Mouse (Mus musculus) lung, adult 2 months (tissue): ENCODE results near the gene Alyref. TPM values are rescaled to one million over a fixed set of nuclear protein-coding genes. Genes with fewer than 3 reads are reported as not detected.
"Not testable (repeated sequence)": the region's sequence is repeated elsewhere in the genome, so short reads cannot be mapped to it uniquely, and the experiment has no call there.

Experiments used
- DNase-seq: peaks from one replicate; pipeline ENCODE4 v3.0.0; 2022
- H3K4me1 ChIP-seq: fragments of 200-500 bp; 2 replicates; pipeline ENCODE4 v1.6.1; 2011; ENCODE audit warnings: low read length; ENCODE audit not compliant: control insufficient read depth, insufficient read depth
- H3K4me3 ChIP-seq: fragments of 200-500 bp; replicated peaks from 2 replicates; pipeline ENCODE3; 2011; ENCODE audit warnings: low read depth, mild to moderate bottlenecking, control low read depth, low read length; ENCODE audit errors: extremely low read depth
- CTCF ChIP-seq: fragments of 200-500 bp; IDR thresholded peaks from 2 replicates; pipeline ENCODE4 v1.5.1; 2011; ENCODE audit warnings: mild to moderate bottlenecking, low read length, control low read depth; ENCODE audit not compliant: insufficient read depth
- POLR2A ChIP-seq: fragments of 200-500 bp; IDR thresholded peaks from 2 replicates; pipeline ENCODE4 v1.6.1; 2011; ENCODE audit warnings: low read depth, mild to moderate bottlenecking, control low read depth, low read length, borderline replicate concordance; ENCODE audit errors: extremely low read depth
- WGBS: fragments of 180-500 bp; shearing (Covaris S2); methylation state at CpG from one replicate; pipeline ENCODE4 v1.1.7; 2018; 5-methylcytosine and 5-hydroxymethylcytosine counted together
- polyA plus RNA-seq: library from polyadenylated mRNA; depleted of rRNA; stranded (reverse); fragments of >200 nt; gene quantifications from 2 replicates; pipeline ENCODE4 v1.2.3, GENCODE M21; 2012

Gene Alyref
- polyA plus RNA-seq, 1 experiment: 29.1 TPM

DNA sequence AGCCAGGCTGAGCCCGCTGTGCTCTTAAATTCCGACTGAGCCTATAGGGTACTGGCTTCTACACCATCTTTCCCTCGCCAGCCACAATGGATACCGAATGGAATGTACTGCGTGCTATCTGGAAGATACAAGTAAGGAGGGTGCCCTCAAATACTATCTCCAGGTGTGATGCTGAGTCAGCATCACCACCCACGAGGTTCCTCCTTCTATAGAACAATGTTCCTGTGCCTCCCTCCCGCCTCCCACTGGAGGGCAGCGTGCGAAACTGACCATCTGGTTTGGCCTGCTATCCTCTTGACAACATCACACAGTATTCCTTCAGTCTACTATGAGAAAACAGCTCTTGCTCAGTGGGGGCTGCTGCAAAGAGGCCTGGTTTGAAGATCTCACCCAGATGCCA, 33.1 kb downstream of the Alyref start:
- no peaks in the 10 kb centered on the region for H3K4me1 ChIP-seq
- WGBS: 81% methylated on average over 9 of the region's 9 CpGs
- no peak for DNase-seq
- H3K4me3 ChIP-seq: no peak overlapping the region
- TF ChIP-seq POLR2A (no peak), CTCF (no peak)

- Histone ChIP-seq H3K4me1 (no peaks in the 10 kb centered on the region), H3K4me3 (no peak overlapping the region)
- no peak for DNase-seq
- TF ChIP-seq POLR2A: no peak
- TF ChIP-seq CTCF: no peak
- 94% methylated on average over 13 of the region's 13 CpGs for WGBS
Measured at GRCm38 (mm10) chr11:120562949-120563348, 35.2 kb downstream of the Alyref start.

GRCm38 (mm10) chr11:120560952-120561728, 37.0 kb downstream of the Alyref start:
- TF ChIP-seq POLR2A: no peak
- TF ChIP-seq CTCF: no peak
- Histone ChIP-seq H3K4me1 (no peaks in the 10 kb centered on the region), H3K4me3 (no peak overlapping the region)
- no peak for DNase-seq
- 90% methylated on average over 13 of the region's 13 CpGs for WGBS

- H3K4me1 ChIP-seq, DNase-seq, H3K4me3 ChIP-seq: not testable (repeated sequence)
- 91% methylated on average over 6 of the region's 6 CpGs for WGBS
Measured at GRCm38 (mm10) chr11:120558843-120559242, 39.3 kb downstream of the Alyref start.

DNA sequence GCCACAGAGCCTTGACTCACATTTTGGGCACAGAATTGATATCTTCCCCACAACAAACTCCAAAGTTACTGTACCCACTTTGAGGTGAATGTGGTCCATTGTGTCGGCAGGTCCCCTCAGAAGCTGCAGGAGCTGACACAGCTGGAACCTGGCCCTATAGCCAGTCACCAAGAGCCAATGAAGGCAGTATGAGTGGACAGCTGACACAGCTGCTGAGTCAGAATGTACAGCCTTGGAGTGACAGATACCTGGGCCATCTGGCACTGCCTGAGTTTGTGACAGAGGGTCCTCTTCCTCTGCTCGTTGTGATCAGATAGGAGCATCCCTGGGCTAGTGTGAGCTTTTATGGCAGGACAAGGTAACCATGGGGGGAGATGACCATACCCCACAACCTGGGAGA, 42.9 kb downstream of the Alyref start:
- H3K4me3 ChIP-seq: no peak overlapping the region
- no peak for DNase-seq
- TF ChIP-seq CTCF (no peak), POLR2A (no peak)
- WGBS: 58% methylated on average over 2 of the region's 2 CpGs
- no peaks in the 10 kb centered on the region; the same call in 1 of the 2 replicates for H3K4me1 ChIP-seq

GRCm38 (mm10) chr11:120554834-120555233, 43.3 kb downstream of the Alyref start:
- Histone ChIP-seq H3K4me1 (peaks cover 4% of the 10 kb centered on the region), H3K4me3 (no peak overlapping the region)
- 65% methylated on average over 7 of the region's 7 CpGs for WGBS
- no peak for DNase-seq
- no peak for TF ChIP-seq POLR2A
- TF ChIP-seq CTCF: no peak

GRCm38 (mm10) chr11:120552736-120553135, 45.4 kb downstream of the Alyref start:
- Histone ChIP-seq H3K4me1 (peaks cover 12% of the 10 kb centered on the region), H3K4me3 (no peak overlapping the region)
- TF ChIP-seq CTCF (no peak), POLR2A (no peak)
- DNase-seq: no peak
- WGBS: 56% methylated on average over 5 of the region's 5 CpGs

DNA sequence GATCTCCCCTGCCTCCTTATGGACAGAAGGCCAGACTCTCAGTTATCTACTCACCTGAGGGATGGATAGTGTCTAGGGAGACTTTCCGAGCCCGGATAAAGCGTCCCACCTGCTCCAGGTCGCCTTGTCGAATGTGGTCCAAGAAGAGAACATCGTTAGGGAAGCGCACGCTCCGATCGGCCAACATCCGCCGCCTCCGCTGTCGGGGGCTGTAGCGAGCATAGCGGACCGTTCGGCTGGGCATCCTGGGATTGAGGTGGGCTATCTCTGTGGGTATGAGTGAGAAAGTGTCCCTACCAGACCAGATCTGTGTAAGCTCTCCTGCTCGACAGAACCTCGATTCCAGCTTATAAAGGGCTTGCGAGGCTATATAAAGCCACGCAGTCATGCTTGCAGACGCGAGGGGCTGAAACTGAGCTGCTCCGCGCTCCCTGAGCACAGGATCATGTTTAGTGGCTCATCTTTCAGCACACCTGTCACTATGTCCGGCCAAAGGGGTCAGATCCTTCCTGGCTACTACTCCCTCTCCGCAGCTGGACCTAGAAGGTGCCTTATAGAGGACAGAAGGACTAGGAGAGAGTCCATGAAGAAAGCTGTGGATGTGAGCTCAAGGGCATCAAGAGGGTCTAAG, 47.2 kb downstream of the Alyref start, which contains the start of gene Ppp1r27:
TSS of gene Ppp1r27 (minus strand) at position 323 of the 631 bp plus-strand sequence.
- WGBS: 93% methylated on average over 28 of the region's 28 CpGs
- no peak for DNase-seq
- H3K4me3 ChIP-seq: peak within 1 kb of the TSS; percentile 77
- peaks cover 17% of the 10 kb centered on the region for H3K4me1 ChIP-seq
- TF ChIP-seq CTCF (no peak), POLR2A (no peak)

- Histone ChIP-seq H3K4me1 (peaks cover 17% of the 10 kb centered on the region), H3K4me3 (peak overlapping the region; percentile 77)
- WGBS: 60% methylated on average over 11 of the region's 11 CpGs
- no peak for TF ChIP-seq CTCF
- TF ChIP-seq POLR2A: no peak
- no peak for DNase-seq
Measured at GRCm38 (mm10) chr11:120549986-120550809, 48.0 kb downstream of the Alyref start.
